Mouse (Mus musculus): Measurements from ENCODE around the gene Grik4. TPM values are rescaled to one million over a fixed set of nuclear protein-coding genes. Genes with fewer than 3 reads are reported as not detected.

The Grik4 gene
- total and polyA plus RNA-seq, 3 experiments = not detected

GRCm38 (mm10) chr9:42626226-42626775 lies 318.0 kb downstream of the Grik4 start:
- Histone ChIP-seq H3K36me3 (replicated peaks in 1 of 2; ENCODE audit: control insufficient read depth in 1 of 2, insufficient read depth in 1 of 2, low read length in 1 of 2) (no peaks in the 10 kb centered on the region), H3K9ac (ENCODE audit: insufficient read depth, low read depth) (no peak overlapping the region), H3K27ac (ENCODE audit: insufficient read depth, low read depth) (no peak overlapping the region), H3K4me1 (ENCODE audit: control insufficient read depth in 1 of 2, insufficient read depth in 2 of 2) (no peaks in the 10 kb centered on the region), H3K27me3 (replicated peaks) (peaks cover 95% of the 10 kb centered on the region), H3K9me3 (replicated peaks; ENCODE audit: low read length) (no peaks in the 10 kb centered on the region), H3K4me2 (ENCODE audit: insufficient read depth, low read depth, poor library complexity, severe bottlenecking) (no peak overlapping the region), H3K79me2 (replicated peaks; ENCODE audit: control insufficient read depth, extremely low read depth, insufficient read depth, poor library complexity, severe bottlenecking) (no peaks in the 10 kb centered on the region), H3K4me3 (replicated peaks in 1 of 3; ENCODE audit: low read depth in 2 of 3, low read length in 2 of 3, poor library complexity in 1 of 3) (no peak overlapping the region)
- TF ChIP-seq GABPA (IDR thresholded peaks at IDR 0.05; ENCODE audit: insufficient replicate concordance, low read depth, low read length) (no peak), ZMIZ1 (IDR thresholded peaks at IDR 0.05; ENCODE audit: low read depth, low read length) (no peak), USF1 (IDR thresholded peaks at IDR 0.05; ENCODE audit: low read depth, low read length) (no peak), POLR2AphosphoS2 (IDR thresholded peaks at IDR 0.05; ENCODE audit: low read depth, low read length) (no peak), MAX (IDR thresholded peaks at IDR 0.05; ENCODE audit: low read length) (no peak), E2F4 (IDR thresholded peaks at IDR 0.05; ENCODE audit: insufficient replicate concordance, low read depth, low read length) (no peak), SIN3A (IDR thresholded peaks at IDR 0.05; ENCODE audit: low read length) (no peak), ZKSCAN1 (IDR thresholded peaks at IDR 0.05; ENCODE audit: borderline replicate concordance, low read depth, low read length) (no peak), TBP (conservative IDR thresholded peaks at IDR 0.05; ENCODE audit: low read depth, low read length) (no peak), POLR2A (IDR thresholded peaks at IDR 0.05; ENCODE audit: low read depth, low read length) (no peak), CHD2 (IDR thresholded peaks at IDR 0.05; ENCODE audit: low read length) (no peak), PAX5 (IDR thresholded peaks at IDR 0.05; ENCODE audit: low read length) (no peak), ELF1 (IDR thresholded peaks at IDR 0.05; ENCODE audit: low read depth, low read length) (no peak), ZNF384 (IDR thresholded peaks at IDR 0.05; ENCODE audit: low read depth, low read length) (no peak), NRF1 (IDR thresholded peaks at IDR 0.05; ENCODE audit: low read depth, low read length) (no peak), MXI1 (IDR thresholded peaks at IDR 0.05; ENCODE audit: low read depth, low read length) (no peak), CTCF (conservative IDR thresholded peaks at IDR 0.05 in 1 of 2, IDR thresholded peaks at IDR 0.05 in 1 of 2; ENCODE audit: low read depth in 2 of 2, low read length in 2 of 2) (no peak), SMC3 (IDR thresholded peaks at IDR 0.05; ENCODE audit: low read depth, low read length) (no peak), ZC3H11A (IDR thresholded peaks at IDR 0.05; ENCODE audit: low read depth, low read length) (no peak), CHD1 (IDR thresholded peaks at IDR 0.05; ENCODE audit: low read depth, low read length) (no peak)
- DNase-seq (ENCODE audit: extremely low read depth) = no peak
- in situ Hi-C loops (cut with MboI; ENCODE audit: low pct_ligation_motif_present, low pct_unique_long_range_greater_than_20kb, low sequenced_read_pairs) (no loop called here), dilution Hi-C loops (cut with MboI; ENCODE audit: extremely low pct_ligation_motif_present, extremely low pct_unique_long_range_greater_than_20kb, low sequenced_read_pairs) (no loop called here)

GRCm38 (mm10) chr9:42614409-42614808 lies 329.9 kb downstream of the Grik4 start:
- dilution Hi-C loops (cut with MboI; ENCODE audit: extremely low pct_ligation_motif_present, extremely low pct_unique_long_range_greater_than_20kb, low sequenced_read_pairs) = no loop called here
- no peaks in the 10 kb centered on the region for H3K9me3 ChIP-seq (replicated peaks; ENCODE audit: low read length)
- no peaks in the 10 kb centered on the region for H3K79me2 ChIP-seq (replicated peaks; ENCODE audit: control insufficient read depth, extremely low read depth, insufficient read depth, poor library complexity, severe bottlenecking)

More at GRCm38 (mm10) chr9:42614409-42614808, 329.9 kb downstream of the Grik4 start:
- H3K27me3 ChIP-seq (replicated peaks) = peaks cover 86% of the 10 kb centered on the region
- no peak overlapping the region for H3K27ac ChIP-seq (ENCODE audit: insufficient read depth, low read depth)
- in situ Hi-C loops (cut with MboI; ENCODE audit: low pct_ligation_motif_present, low pct_unique_long_range_greater_than_20kb, low sequenced_read_pairs) = no loop called here
- H3K4me3 ChIP-seq (replicated peaks in 1 of 3; ENCODE audit: low read depth in 2 of 3, low read length in 2 of 3, poor library complexity in 1 of 3) = no peak overlapping the region
- peak; percentile 5 for DNase-seq (ENCODE audit: extremely low read depth)
- TF ChIP-seq UBTF (IDR thresholded peaks at IDR 0.05; ENCODE audit: low read depth, low read length) (no peak), EP300 (IDR thresholded peaks at IDR 0.05; ENCODE audit: low read length) (no peak), CTCF (conservative IDR thresholded peaks at IDR 0.05 in 1 of 2, IDR thresholded peaks at IDR 0.05 in 1 of 2; ENCODE audit: low read depth in 2 of 2, low read length in 2 of 2) (no peak), JUND (conservative IDR thresholded peaks at IDR 0.05; ENCODE audit: low read depth, low read length) (no peak), GABPA (IDR thresholded peaks at IDR 0.05; ENCODE audit: insufficient replicate concordance, low read depth, low read length) (no peak), NRF1 (IDR thresholded peaks at IDR 0.05; ENCODE audit: low read depth, low read length) (no peak), TBP (conservative IDR thresholded peaks at IDR 0.05; ENCODE audit: low read depth, low read length) (no peak), SIN3A (IDR thresholded peaks at IDR 0.05; ENCODE audit: low read length) (no peak), MAFK (IDR thresholded peaks at IDR 0.05; ENCODE audit: insufficient replicate concordance, low read length) (no peak), IRF4 (IDR thresholded peaks at IDR 0.05; ENCODE audit: low read depth, low read length) (no peak), USF1 (IDR thresholded peaks at IDR 0.05; ENCODE audit: low read depth, low read length) (no peak), MYC (IDR thresholded peaks at IDR 0.05; ENCODE audit: low read depth, low read length) (no peak)
- H3K4me1 ChIP-seq (ENCODE audit: control insufficient read depth in 1 of 2, insufficient read depth in 2 of 2) = peaks cover 4 to 10% of the 10 kb centered on the region in 2 experiments; a peak in 2 of 4 replicates
- no peak overlapping the region for H3K4me2 ChIP-seq (ENCODE audit: insufficient read depth, low read depth, poor library complexity, severe bottlenecking)
- no peaks in the 10 kb centered on the region for H3K36me3 ChIP-seq (replicated peaks in 1 of 2; ENCODE audit: control insufficient read depth in 1 of 2, insufficient read depth in 1 of 2, low read length in 1 of 2)
- no peak overlapping the region for H3K9ac ChIP-seq (ENCODE audit: insufficient read depth, low read depth)

Measured in CH12.LX (cell line).